Mouse (Mus musculus) gastrocnemius, postnatal 36 days (tissue): ENCODE measurements around the gene Ctc1. TPM values are rescaled to one million over a fixed set of nuclear protein-coding genes. Genes with fewer than 3 reads are reported as not detected.
"Not testable (repeated sequence)": the region's sequence is repeated elsewhere in the genome, so short reads cannot be mapped to it uniquely, and the experiment has no call there.

ENCODE experiments used
- DNase-seq, 2 experiments: peaks; one replicate each; pipeline ENCODE4 v3.0.0; 2022
- intact Hi-C: fragments of 180-260 bp; cut with DNase I; formaldehyde crosslinking; loops from one replicate; pipeline ENCODE4 v1.15.1; 2025
- long read RNA-seq, 2 experiments: library from polyadenylated mRNA; stranded (forward); transcript quantifications; one replicate each; pipeline ENCODE4 v2.0.0; 2021
- total RNA-seq, 2 experiments: library from RNA; stranded (reverse); gene quantifications; 2 replicates each; pipeline ENCODE4 v1.2.3; 2021

The Ctc1 gene
- 10 to 100 TPM in 1 of 2 experiments, 1 to 10 TPM in 1; 9.6 to 10.9 TPM for total RNA-seq
- long read RNA-seq, experiment 1, full-length matches to known transcripts, result 1 of 5 reads
- long read RNA-seq, experiment 1, partial matches to known transcripts, result 4 of 5 reads
- long read RNA-seq, experiment 1, other reads (novel, unspliced or antisense), result 0 of 5 reads
- long read RNA-seq, experiment 2, full-length matches to known transcripts, result 1 of 4 reads
- long read RNA-seq, experiment 2, partial matches to known transcripts, result 2 of 4 reads
- long read RNA-seq, experiment 2, other reads (novel, unspliced or antisense), result 1 of 4 reads

DNA sequence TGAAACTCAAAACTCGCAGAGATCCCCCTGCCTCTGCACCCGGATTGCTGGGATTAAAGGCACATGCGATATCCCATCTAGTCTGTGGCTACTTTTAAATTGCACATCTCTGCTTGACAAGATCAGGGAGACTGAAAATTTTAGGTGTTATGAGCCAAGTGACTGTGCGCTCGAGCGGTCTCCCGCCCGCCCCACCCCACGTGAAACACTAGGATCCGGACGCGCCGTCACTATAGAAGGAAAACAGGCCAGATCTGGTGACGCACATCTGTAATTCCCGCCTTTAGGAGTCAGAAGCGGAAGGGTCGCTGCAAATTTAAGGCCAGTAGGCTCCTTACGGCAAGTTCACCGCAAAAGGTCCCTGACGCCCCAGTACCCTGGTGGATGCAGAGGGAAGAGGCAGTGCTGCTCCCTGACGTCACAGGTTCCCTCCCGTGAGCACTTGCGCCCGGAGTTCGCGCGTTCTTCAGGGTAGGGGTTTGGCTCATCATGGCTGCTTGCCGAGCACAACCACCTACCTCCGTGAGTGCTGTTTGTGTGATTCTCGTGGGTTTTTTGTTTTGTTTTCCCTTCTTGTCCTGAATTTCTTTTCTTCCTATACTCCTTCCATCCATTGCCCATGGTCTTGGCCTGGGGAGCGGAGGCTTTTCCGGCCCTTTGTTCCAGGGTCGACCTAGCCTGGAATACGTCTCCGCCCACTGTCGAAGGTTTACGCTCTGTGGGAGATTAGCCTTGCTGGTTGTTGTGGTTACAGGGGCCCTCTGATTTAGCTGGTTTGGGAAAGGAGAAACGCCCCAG is at the start of gene Ctc1:
Gene Ctc1 (plus strand): TSS at position 268 of the 798 bp plus-strand sequence.
- intact Hi-C loops, result loop anchor here (2.0 kb wide), 1 partner anchor 17 kb away; no protein-coding TSS in a partner anchor
- DNase-seq, result peak; percentile 78 to 81

DNA sequence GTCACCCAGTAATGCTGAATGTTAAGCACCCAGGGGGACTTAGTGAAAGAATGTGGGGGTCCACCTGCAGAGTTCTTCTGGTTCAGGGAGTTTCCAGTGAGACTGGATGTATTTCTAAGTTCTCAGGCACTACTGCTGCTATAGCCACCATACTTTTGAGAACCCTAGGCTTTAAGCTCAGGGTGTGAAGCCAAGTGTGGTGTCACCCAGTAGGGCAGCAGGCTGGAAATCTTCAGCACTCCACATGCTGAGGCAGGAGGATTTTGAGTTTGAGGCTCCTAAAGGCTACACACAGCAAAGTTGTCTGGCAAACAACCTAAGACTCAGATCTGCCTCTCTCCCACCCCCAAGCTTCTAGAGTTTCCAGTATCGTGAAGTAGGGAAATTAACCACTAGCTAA is 49.2 kb upstream of the Ctc1 start:
- intact Hi-C loops, result no loop called here

DNA sequence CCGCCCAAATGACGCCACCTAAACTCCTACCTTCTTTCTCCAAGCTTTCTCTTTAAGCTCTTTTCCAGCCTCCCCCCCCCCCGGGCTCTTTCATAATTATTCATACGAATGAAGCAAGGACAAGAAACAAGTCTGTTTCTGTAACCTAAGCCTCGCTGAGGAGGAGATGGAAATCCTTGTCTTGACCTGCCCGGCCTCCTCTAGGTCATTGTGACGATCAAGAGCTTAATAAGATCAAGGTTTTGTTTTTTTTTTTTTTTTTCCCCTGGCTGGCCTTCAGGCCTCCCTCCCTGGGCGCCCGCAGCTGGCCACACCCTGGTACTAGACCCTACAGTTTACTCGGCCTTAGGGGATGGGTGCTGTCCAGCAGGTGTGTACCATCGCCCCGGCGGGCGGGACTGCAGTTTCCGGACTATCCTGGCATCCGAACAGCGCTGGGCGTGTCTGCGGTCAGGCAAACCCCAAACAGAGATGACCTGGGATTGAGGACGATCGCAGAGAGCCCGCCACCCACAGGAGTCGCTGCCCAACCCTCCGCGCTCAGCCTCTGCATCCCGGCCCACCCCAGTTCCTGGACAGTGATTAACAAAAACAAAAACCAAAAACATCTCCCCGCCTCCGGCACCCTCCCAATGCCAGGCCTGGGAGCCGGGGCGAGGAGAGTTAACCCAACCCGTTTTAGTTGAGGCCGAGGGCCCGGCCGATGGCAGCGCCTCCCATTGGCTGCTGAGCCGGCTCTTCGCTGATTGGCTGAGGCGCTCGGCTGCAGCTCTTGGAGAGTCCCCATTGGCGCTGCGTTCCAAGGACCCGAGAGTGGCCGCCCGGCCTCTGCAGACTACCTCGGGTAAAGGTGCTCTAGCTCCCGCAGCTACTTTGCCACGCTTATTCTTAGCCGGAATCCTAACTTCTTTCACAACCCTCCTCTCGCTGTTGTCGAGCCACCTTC is 48.1 kb upstream of the Ctc1 start, which contains the start of gene Slc25a35:
Gene Slc25a35 (plus strand): TSS at position 795 of the 946 bp plus-strand sequence.
- intact Hi-C loops, result no loop called here
- peak; percentile 84 to 89 for DNase-seq

More for the DNA sequence above, 49.2 kb upstream of the Ctc1 start:
- no peak for DNase-seq

DNA sequence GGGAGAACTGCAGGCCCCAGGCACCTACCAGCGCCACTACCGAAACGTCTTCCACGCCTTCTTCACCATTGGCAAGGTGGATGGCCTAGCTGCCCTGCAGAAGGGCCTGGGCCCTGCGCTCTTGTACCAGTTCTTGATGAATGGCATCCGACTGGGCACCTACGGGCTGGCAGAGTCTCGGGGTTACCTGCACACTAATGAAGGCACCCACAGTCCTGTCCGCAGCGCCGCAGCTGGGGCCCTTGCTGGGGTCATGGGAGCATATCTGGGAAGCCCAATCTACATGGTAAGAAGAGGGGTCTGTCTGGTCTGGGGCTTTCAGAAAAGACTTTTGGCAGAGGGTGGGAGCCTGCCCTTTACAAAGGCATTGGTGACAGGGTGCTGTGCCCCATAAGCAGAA is 47.0 kb upstream of the Ctc1 start:
- no peak for DNase-seq
- intact Hi-C loops, result no loop called here

DNA sequence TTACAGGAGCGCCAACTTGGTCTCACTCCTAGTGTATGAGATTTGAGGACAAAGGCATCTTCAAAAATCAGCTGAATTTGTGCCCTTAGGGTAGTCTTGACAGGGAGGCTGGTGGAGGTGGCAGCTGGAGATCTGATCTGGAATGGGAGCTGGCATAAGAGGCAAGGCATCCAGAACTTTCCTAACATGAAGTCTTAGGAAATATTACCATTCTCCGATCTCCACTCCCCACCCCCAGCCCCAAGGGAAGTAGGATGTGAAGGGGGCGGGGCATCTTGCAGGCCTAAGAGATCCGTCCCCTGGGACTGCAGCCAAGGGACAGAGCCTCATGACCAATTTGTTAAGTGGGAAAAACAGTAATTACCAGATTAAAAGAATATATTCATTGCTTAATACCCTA is 45.5 kb upstream of the Ctc1 start:
- peak in 1 of 2 experiments; percentile 48 for DNase-seq
- intact Hi-C loops, result no loop called here

DNA sequence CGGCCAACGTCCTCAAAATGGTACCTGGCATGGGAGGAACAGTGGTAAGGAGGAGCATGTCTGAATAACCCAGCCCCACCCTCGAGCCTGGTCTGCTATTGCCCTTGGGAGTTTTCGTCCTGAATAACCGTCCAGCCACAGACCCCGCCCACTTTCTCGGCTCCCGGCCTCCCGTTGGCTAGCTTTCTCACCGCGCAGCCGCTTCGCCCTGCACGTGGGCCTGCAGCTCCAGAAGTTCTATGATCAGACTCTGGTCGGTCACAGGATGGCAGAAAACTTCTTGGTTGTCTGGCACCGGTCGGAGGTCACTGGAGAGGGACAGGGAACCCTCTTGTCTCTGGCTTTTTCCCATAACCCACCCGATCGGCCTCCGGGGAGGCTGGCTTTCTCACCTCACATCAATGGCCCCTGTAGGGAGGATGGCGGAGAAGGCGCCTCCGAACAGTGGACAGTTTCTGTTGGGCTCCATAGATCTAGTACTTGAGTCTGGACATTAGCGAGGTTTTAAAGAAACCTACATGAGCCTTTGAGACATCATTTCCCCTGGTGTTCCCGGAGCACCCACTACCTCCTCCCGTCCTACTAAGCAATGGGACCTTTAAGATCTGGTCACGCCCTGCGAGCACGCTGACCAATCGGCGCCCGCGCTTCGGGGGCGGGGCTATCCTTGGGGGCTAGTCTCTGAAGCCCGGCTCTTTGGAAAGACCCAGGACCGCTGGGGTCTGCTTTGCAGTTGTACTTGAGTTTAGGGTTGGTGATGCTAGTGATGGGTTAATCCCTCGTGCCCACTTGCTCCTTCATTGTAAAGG is 42.3 kb upstream of the Ctc1 start:
- DNase-seq, result peak; percentile 80 to 84
- intact Hi-C loops, result not testable (repeated sequence)

DNA sequence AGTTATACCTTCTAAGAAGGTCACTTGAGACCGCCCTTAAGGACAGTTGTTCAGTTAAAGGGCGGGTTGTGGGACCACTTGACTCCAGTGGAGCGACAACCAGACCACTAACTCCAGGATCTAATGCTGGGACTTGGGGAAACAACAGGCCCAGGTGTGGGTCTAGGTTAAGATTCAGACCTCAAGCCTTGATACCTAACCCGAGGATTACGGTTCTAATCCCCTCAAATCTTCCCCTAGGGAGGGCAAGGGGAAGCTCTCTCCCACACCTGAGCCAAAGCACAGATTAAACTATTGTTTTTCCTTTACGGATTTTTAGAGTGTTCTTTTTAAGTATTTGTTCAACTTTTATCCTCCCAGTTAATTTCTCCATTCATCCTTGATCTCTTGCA is 41.7 kb upstream of the Ctc1 start:
- no peak for DNase-seq
- intact Hi-C loops, result no loop called here

DNA sequence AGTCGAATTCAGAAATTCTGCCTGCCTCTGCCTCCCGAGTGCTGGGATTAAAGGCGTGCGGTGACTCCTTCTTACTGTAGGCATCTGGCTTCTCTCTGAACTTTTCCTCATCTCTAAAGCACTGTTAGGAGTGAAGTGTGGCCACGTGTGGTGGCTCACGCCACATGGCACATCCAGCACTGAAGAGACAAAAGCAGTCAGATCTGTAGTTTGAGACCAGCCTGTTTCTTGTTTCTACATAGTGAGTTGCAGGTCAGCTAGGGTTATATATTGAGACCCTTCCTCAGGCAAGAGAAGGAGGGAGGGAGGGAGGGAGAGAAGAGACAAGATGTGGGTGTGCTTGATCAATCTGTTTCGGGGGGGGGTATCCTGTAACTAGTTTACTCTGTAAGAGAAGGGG is 40.6 kb upstream of the Ctc1 start, which contains the start of gene Rangrf:
Gene Rangrf (minus strand): TSS at position 101 of the 400 bp plus-strand sequence.
- no peak for DNase-seq
- intact Hi-C loops, result no loop called here

DNA sequence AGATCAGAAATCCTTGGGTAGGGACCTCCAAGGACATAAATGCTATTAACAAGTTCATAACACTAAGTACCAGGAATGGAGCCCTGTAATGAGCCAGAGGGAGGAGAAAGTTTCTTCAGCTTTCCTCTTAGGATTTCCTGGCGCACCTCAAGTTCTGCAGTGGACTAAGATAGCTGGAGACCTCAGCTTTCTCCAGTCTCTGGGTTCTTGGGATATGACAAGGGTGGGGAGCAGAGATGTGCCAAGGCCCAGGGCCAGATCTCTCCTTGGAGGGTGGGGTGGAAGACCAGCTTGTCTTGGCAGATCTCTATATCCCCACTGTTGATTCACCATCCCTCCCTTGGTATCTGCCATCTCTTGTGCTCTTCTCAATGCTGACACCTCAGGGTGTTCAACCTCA is 40.1 kb upstream of the Ctc1 start:
- intact Hi-C loops, result no loop called here
- DNase-seq, result no peak

DNA sequence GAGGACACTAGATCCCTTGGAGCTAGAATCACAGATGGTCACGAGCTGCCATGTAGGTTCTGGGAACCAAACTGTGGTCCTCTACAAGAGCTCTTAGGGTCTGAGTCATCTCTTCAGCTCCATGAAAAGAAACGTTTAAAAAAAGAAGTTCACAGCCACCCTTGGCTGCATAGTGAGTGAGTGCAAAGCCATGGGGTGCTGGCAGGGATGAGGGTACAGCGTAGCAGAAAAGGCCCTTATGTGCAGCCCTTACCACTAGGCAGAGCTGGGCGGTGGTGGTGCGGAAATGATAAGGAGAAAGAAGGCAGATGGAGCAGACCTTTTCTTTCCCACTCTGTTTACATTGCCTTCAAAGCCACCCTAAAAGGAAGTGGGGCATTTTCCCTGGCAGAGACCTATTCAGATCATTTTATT is 36.4 kb upstream of the Ctc1 start:
- intact Hi-C loops, result no loop called here

DNA sequence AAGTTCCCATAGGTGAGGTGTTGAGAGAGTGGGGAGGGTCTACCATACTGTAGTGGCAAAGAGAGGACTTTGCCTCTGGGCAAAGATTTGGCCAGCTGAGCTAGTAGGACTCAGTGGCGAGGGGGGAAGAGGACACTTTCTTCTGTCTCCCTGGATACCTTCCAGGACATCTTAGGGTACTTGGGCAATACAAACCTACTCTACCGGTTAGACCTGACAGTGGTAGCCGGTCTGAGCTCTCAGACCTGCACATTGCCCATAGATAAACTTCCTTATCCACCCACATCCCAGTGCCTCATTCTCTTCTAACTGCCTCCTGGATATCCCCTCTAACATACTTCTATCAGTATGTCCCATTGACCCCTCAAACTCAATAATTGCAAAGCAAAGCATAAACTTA is 34.8 kb upstream of the Ctc1 start:
- no peak for DNase-seq
- intact Hi-C loops, result loop anchor here (5.0 kb wide), 1 partner anchor 51 kb away; no protein-coding TSS in a partner anchor

More for the DNA sequence above, 36.4 kb upstream of the Ctc1 start:
- no peak for DNase-seq

DNA sequence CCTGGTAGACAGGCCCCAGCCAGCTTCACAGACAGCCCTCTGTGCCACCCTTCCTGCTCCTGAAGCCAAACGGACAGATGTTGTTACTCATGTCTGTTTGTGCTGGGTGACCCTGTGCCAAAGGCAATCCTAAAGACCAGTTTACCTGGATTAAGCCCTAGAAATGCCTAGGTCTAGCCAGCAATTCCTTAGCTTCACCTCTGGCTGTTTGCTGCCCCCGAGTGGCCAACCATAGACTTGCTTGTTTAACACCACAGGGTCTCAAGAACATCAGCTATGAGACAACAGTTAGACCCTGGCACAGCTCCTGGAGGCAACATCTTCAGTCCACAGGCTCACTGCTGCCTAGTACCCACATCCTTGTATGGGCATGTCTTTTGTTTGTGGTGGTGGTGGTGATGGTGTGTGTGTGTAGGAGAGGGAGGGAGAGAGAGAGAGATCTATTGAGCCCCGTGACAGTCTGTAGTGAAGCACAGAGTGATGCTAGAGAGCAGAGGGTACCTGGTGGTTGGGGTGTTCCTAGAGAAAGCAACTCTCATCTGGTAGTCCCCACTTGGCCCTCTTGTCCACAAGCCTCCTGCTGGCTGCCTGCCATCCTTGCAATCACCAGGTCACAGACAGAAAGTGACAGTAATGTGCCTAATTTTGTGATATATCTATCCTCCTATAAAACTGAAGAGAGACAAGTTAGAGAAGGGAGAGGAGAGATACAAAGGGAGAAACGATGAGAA is 32.9 kb upstream of the Ctc1 start:
- intact Hi-C loops, result loop anchor here (2.0 to 5.0 kb wide), 2 partner anchors 49 to 78 kb away; no protein-coding TSS in a partner anchor
- DNase-seq, result peak; percentile 55 to 62

DNA sequence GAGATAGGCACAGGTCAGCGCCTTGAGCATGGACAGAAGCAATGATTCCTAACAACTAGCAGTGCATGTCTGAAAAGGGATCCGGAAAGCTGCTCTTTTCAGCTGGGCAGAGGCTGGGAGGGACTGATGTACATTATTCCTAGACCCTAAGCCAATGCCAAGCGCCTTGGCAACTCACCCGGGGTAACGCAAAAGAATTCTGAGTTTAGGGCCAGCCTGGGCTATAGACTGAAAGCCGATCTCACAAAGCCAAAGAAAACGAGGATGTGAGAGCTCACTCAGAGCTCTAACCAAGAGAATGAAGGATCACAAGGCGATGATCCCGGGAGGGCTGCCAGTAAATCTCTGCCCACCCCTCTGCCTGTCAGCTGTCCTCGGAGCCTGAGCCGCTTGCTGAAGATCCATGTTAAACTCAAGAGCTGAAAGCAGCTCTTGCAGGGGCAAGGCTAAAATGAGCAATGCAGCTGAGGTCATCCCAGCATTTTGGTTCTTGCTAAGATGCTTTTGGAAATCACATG is 28.3 kb upstream of the Ctc1 start:
- intact Hi-C loops, result no loop called here
- DNase-seq, result no peak

DNA sequence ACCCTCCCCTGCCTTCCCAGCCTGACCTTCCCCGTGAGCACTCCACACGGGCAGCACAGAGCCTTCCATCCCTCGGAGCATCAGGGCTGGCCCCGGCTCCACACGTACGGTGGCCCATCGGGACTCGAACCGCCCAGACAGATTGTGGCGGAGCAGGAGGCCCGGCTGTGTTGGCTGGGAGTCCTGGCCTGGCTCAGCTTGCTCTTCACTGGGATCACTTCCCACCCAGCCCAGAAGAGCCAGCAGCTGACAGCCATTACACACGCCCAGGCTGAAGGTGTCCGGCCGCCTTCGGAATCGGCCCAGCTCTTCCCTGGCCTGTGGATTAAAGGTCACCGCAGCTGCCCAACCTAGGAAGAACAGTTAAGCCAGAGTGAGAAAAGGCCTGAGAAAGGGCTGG is 27.4 kb upstream of the Ctc1 start:
- intact Hi-C loops, result no loop called here
- DNase-seq, result peak; percentile 64 to 65

DNA sequence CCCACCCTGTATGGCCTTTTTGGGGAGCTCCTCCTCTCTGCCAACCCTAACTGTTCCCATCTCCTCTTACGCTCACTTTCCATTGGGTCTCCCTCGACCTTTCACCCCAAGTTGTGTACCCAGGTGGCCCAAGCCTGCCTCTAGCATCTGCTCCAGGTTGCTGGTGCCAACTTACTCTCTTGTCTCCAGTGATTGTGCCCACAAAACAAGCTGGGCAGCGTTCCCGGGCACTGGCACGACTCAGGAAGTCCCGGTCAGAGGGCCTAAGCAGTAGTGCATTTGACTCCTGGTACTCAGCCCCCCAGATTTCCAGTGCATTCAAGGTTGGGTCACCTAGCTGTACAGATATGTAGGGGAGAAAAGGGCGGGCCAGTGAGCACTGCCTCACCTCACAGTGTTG is 22.6 kb upstream of the Ctc1 start:
- intact Hi-C loops, result no loop called here
- DNase-seq, result no peak

DNA sequence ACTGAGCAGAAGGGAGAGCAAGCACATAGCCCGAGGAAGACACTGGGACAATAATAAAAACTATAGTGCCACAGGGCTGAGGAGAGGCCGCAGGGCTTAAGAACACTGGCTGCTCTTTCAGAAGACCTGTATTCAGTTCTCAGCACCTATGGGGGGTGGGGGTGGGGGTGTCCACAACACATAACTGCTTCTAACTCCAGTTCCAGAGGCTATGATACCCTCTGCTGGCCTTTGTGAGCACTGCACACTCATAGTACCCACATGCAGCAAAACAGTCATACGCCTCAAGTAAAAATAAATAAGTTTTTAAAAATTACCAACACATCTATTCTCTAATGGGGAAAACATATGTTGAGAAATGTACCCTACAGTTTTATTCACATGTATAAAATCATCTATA is 21.3 kb upstream of the Ctc1 start:
- no peak for DNase-seq
- intact Hi-C loops, result no loop called here

DNA sequence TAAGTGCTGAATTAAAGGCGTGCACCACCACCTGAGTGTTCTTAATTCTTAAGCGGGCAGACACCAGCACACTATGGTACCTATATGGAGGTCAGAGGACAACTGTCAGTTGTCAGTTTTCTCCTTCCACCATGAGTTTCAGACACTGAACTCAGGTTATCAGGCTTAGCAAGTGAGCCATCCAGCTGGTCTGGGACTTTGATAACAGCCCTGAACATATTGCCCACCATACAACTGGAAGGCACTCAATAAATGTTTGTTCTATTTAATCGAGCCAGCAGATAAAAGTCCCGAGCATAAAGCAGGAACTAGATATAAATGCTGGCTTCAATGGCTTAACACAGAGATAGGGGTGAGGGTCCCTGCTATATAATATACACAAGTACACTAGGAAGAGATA is 18.6 kb upstream of the Ctc1 start:
- intact Hi-C loops, result no loop called here

DNA sequence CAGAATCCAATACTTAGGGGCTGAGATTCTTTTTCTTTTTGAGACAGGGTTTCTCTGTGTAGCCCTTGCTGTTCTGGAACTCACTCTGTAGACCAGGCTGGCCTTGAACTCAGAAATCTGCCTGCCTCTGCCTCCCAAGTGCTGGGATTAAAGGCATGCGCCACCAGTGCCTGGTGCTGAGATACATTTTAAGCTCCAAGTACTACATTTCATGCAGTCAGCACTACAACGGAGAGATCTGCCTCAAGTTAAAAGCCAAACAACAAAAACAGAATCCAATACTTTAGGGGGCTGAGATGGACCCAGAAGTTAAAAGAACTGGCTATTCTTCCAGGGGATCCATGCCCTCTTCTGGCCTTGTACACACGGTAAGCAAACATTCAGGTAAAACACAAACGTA is 12.9 kb upstream of the Ctc1 start:
- DNase-seq, intact Hi-C loops: not testable (repeated sequence)

More for the DNA sequence above, 18.6 kb upstream of the Ctc1 start:
- no peak for DNase-seq

DNA sequence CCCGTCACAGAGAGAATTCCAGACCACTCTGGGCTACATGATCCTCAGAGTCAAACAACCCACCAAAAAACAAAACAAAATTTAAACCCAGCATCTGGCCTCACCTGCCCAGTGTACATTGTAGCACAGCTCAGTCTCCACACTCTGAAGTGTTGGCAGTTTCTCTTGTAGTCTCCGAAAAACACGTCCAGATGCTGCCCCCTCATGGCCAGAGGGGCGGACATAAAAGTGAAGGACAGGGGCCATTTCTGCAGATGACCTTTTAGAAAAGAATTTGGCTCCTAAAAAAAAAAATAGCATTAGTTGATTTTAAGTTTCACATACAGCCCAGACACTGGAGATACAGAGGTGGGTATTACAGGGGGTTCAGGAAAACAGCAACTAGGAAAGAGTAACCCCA is 12.1 kb upstream of the Ctc1 start:
- no peak for DNase-seq
- intact Hi-C loops, result no loop called here
